Mouse (Mus musculus): ENCODE data around the gene Ggta1. TPM values are rescaled to one million over a fixed set of nuclear protein-coding genes. Genes with fewer than 3 reads are reported as not detected.
A peak's percentile ranks its signal among the peaks of the same experiment; 100 is the strongest.

Gene Ggta1
- polyA plus RNA-seq, 1 experiment from 2014 or later = 5.6 TPM

- ATAC-seq (ENCODE audit: low FRiP score) = no peak
- WGBS = 88% methylated on average over 7 of the region's 7 CpGs
- H3K4me3 ChIP-seq (ENCODE audit: low read depth, low read length) = no peak overlapping the region
- H3K9me3 ChIP-seq (ENCODE audit: control insufficient read depth, low read length) = no peaks in the 10 kb centered on the region
- no peak overlapping the region for H3K9ac ChIP-seq (ENCODE audit: low read depth, low read length)
- no peak overlapping the region for H3K27ac ChIP-seq (ENCODE audit: low read depth, low read length)
- no peaks in the 10 kb centered on the region for H3K36me3 ChIP-seq (ENCODE audit: control insufficient read depth, insufficient read depth, low read length)
- no peaks in the 10 kb centered on the region for H3K27me3 ChIP-seq (ENCODE audit: control insufficient read depth, insufficient read depth, low read length)
- no peak for DNase-seq (ENCODE audit: low spot score)
- H3K4me1 ChIP-seq (replicated peaks; ENCODE audit: control insufficient read depth, insufficient read depth, low read length) = no peaks in the 10 kb centered on the region
- H3K4me2 ChIP-seq (replicated peaks; ENCODE audit: low read depth, low read length) = no peak overlapping the region
Observed at GRCm38 (mm10) chr2:35400739-35401138, 62.3 kb downstream of the Ggta1 start.

GRCm38 (mm10) chr2:35398184-35398828 is 64.7 kb downstream of the Ggta1 start:
- Histone ChIP-seq H3K4me3 (ENCODE audit: low read depth, low read length) (no peak overlapping the region), H3K9ac (ENCODE audit: low read depth, low read length) (no peak overlapping the region), H3K4me1 (replicated peaks; ENCODE audit: control insufficient read depth, insufficient read depth, low read length) (no peaks in the 10 kb centered on the region), H3K9me3 (ENCODE audit: control insufficient read depth, low read length) (no peaks in the 10 kb centered on the region), H3K27me3 (ENCODE audit: control insufficient read depth, insufficient read depth, low read length) (no peaks in the 10 kb centered on the region), H3K36me3 (ENCODE audit: control insufficient read depth, insufficient read depth, low read length) (no peaks in the 10 kb centered on the region), H3K4me2 (replicated peaks; ENCODE audit: low read depth, low read length) (no peak overlapping the region), H3K27ac (ENCODE audit: low read depth, low read length) (no peak overlapping the region)
- DNase-seq (ENCODE audit: low spot score) = no peak
- no peak for ATAC-seq (ENCODE audit: low FRiP score)
- WGBS = 88% methylated on average over 6 of the region's 6 CpGs

DNA sequence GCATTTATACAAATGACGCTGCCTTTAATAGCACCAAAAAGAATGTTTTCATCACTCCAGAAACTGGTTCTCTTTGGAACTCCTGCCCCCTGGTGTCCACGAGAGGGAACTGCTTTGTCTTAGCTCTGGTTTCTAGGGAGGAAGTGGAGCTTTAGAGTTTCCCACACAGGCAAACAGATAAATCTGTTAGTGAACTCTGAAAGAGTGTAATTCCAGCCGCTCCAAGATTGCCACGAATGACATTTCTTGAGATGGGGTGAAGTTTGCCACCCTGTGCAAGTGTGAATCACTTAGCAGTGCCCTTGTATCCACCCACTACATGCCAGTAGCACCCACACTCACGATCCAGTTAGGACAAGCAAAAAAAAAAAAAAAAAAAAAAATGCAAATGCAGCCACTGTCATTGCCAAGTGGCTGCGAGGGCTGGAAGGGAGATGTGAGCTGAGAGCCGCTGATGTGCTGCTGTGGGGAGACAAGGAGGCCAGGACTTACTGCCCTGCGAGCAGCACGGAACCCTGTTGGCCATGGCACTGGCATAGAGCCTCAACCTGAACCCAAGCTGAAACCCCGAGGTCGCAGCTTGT is 65.3 kb downstream of the Ggta1 start:
- no peaks in the 10 kb centered on the region for H3K36me3 ChIP-seq (ENCODE audit: control insufficient read depth, insufficient read depth, low read length)
- no peaks in the 10 kb centered on the region for H3K27me3 ChIP-seq (ENCODE audit: control insufficient read depth, insufficient read depth, low read length)
- no peak overlapping the region for H3K27ac ChIP-seq (ENCODE audit: low read depth, low read length)
- H3K4me2 ChIP-seq (replicated peaks; ENCODE audit: low read depth, low read length) = no peak overlapping the region
- no peak overlapping the region for H3K9ac ChIP-seq (ENCODE audit: low read depth, low read length)
- no peak overlapping the region for H3K4me3 ChIP-seq (ENCODE audit: low read depth, low read length)
- 57% methylated on average over 11 of the region's 11 CpGs for WGBS
- DNase-seq (ENCODE audit: low spot score) = peak; percentile 77
- no peaks in the 10 kb centered on the region for H3K4me1 ChIP-seq (replicated peaks; ENCODE audit: control insufficient read depth, insufficient read depth, low read length)
- no peak for ATAC-seq (ENCODE audit: low FRiP score)
- H3K9me3 ChIP-seq (ENCODE audit: control insufficient read depth, low read length) = no peaks in the 10 kb centered on the region

GRCm38 (mm10) chr2:35397096-35397495 is 65.9 kb downstream of the Ggta1 start, which contains the start of gene 4930402F06Rik:
4930402F06Rik (minus strand) TSS chr2:35397175.
- WGBS = 72% methylated on average over 5 of the region's 5 CpGs
- Histone ChIP-seq H3K9me3 (ENCODE audit: control insufficient read depth, low read length) (no peaks in the 10 kb centered on the region), H3K27me3 (ENCODE audit: control insufficient read depth, insufficient read depth, low read length) (no peaks in the 10 kb centered on the region), H3K27ac (ENCODE audit: low read depth, low read length) (no peak within 1 kb of the TSS), H3K4me2 (replicated peaks; ENCODE audit: low read depth, low read length) (no peak within 1 kb of the TSS), H3K4me1 (replicated peaks; ENCODE audit: control insufficient read depth, insufficient read depth, low read length) (no peaks in the 10 kb centered on the region), H3K36me3 (ENCODE audit: control insufficient read depth, insufficient read depth, low read length) (no peaks in the 10 kb centered on the region), H3K9ac (ENCODE audit: low read depth, low read length) (no peak within 1 kb of the TSS), H3K4me3 (ENCODE audit: low read depth, low read length) (no peak within 1 kb of the TSS)
- no peak for ATAC-seq (ENCODE audit: low FRiP score)
- no peak for DNase-seq (ENCODE audit: low spot score)

DNA sequence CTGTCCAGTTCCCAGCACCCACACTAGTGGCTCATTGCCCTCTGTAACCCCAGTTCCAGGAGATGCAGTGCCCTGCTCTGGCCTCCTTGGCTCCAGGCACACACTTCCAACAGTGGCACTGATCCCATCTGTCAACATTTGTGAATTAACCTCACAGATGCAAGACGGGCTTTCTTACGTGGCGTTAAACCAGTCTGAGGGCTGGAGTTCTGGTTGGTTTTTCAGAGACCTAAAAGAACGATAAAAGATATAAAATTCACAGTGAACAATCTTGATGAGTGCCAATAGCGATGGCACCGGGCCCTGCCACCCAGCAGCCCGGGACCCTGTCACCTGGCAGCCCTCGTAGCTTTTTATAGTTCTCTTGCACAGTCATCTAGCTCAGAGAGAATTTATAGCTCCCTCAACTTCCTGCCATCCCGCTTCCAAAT is 77.6 kb downstream of the Ggta1 start:
- H3K4me3 ChIP-seq (ENCODE audit: low read depth, low read length) = no peak overlapping the region
- H3K9me3 ChIP-seq (ENCODE audit: control insufficient read depth, low read length) = no peaks in the 10 kb centered on the region
- H3K27ac ChIP-seq (ENCODE audit: low read depth, low read length) = no peak overlapping the region
- ATAC-seq (ENCODE audit: low FRiP score) (no peak), DNase-seq (ENCODE audit: low spot score) (no peak)
- 86% methylated on average over 9 of the region's 9 CpGs for WGBS
- no peak overlapping the region for H3K9ac ChIP-seq (ENCODE audit: low read depth, low read length)
- H3K36me3 ChIP-seq (ENCODE audit: control insufficient read depth, insufficient read depth, low read length) = no peaks in the 10 kb centered on the region
- no peak overlapping the region for H3K4me2 ChIP-seq (replicated peaks; ENCODE audit: low read depth, low read length)
- no peaks in the 10 kb centered on the region for H3K4me1 ChIP-seq (replicated peaks; ENCODE audit: control insufficient read depth, insufficient read depth, low read length)
- H3K27me3 ChIP-seq (ENCODE audit: control insufficient read depth, insufficient read depth, low read length) = no peaks in the 10 kb centered on the region

- Histone ChIP-seq H3K36me3 (ENCODE audit: control insufficient read depth, insufficient read depth, low read length) (no peaks in the 10 kb centered on the region), H3K9ac (ENCODE audit: low read depth, low read length) (no peak overlapping the region), H3K27me3 (ENCODE audit: control insufficient read depth, insufficient read depth, low read length) (no peaks in the 10 kb centered on the region), H3K4me2 (replicated peaks; ENCODE audit: low read depth, low read length) (no peak overlapping the region), H3K9me3 (ENCODE audit: control insufficient read depth, low read length) (no peaks in the 10 kb centered on the region), H3K4me1 (replicated peaks; ENCODE audit: control insufficient read depth, insufficient read depth, low read length) (no peaks in the 10 kb centered on the region), H3K27ac (ENCODE audit: low read depth, low read length) (no peak overlapping the region), H3K4me3 (ENCODE audit: low read depth, low read length) (no peak overlapping the region)
- DNase-seq (ENCODE audit: low spot score) = no peak
- no peak for ATAC-seq (ENCODE audit: low FRiP score)
- WGBS = 74% methylated on average over 9 of the region's 9 CpGs
Observed at GRCm38 (mm10) chr2:35379306-35379705, 83.7 kb downstream of the Ggta1 start.

DNA sequence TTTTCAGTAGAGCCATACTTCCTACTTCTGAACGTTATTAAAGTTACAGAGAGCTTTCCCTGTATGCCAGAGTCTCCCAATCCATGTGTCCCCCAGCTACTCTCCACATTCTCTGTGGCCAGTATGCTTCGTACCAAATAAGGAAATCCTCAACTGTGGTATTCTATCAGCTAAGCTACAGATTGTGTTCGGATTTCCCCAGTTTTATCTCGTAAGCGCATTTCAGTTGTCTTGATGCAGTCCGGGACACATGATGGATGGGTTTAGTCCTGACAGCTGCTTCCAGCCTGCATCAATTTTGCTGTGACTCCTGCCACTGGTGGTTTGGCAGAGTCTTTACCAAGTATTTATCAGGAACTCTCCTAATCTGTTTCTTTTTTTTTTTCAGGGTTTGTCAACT is 85.4 kb downstream of the Ggta1 start:
- Histone ChIP-seq H3K4me2 (replicated peaks; ENCODE audit: low read depth, low read length) (no peak overlapping the region), H3K4me1 (replicated peaks; ENCODE audit: control insufficient read depth, insufficient read depth, low read length) (no peaks in the 10 kb centered on the region), H3K4me3 (ENCODE audit: low read depth, low read length) (no peak overlapping the region), H3K36me3 (ENCODE audit: control insufficient read depth, insufficient read depth, low read length) (no peaks in the 10 kb centered on the region), H3K9me3 (ENCODE audit: control insufficient read depth, low read length) (no peaks in the 10 kb centered on the region), H3K27ac (ENCODE audit: low read depth, low read length) (no peak overlapping the region), H3K9ac (ENCODE audit: low read depth, low read length) (no peak overlapping the region), H3K27me3 (ENCODE audit: control insufficient read depth, insufficient read depth, low read length) (no peaks in the 10 kb centered on the region)
- ATAC-seq (ENCODE audit: low FRiP score) (no peak), DNase-seq (ENCODE audit: low spot score) (no peak)
- 61% methylated on average over 6 of the region's 6 CpGs for WGBS

DNA sequence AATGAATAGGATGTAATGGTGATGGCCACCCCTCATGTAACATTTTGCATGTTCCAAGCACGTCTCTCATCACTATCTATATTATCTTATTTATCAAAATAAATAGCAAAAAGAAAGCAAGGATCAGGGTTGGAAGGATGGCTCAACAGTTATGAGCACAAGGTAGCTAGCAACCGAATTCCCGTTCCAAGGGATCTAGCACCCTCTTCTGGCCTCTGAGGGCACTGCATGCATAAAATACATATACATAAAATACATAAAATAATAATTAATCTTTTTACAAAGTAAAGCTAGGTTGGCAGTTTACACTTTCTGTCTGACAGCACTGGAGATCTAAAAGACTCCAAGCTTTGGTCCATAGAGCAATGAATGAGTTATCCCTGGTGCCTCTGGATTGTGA is 90.0 kb downstream of the Ggta1 start:
- Histone ChIP-seq H3K36me3 (ENCODE audit: control insufficient read depth, insufficient read depth, low read length) (no peaks in the 10 kb centered on the region), H3K4me3 (ENCODE audit: low read depth, low read length) (no peak overlapping the region), H3K9me3 (ENCODE audit: control insufficient read depth, low read length) (no peaks in the 10 kb centered on the region), H3K4me2 (replicated peaks; ENCODE audit: low read depth, low read length) (no peak overlapping the region), H3K4me1 (replicated peaks; ENCODE audit: control insufficient read depth, insufficient read depth, low read length) (no peaks in the 10 kb centered on the region), H3K27ac (ENCODE audit: low read depth, low read length) (no peak overlapping the region), H3K9ac (ENCODE audit: low read depth, low read length) (no peak overlapping the region), H3K27me3 (ENCODE audit: control insufficient read depth, insufficient read depth, low read length) (no peaks in the 10 kb centered on the region)
- ATAC-seq (ENCODE audit: low FRiP score) (no peak), DNase-seq (ENCODE audit: low spot score) (peak; percentile 71)
- WGBS = 11% methylated on average over 3 of the region's 3 CpGs

GRCm38 (mm10) chr2:35370686-35371085 is 92.3 kb downstream of the Ggta1 start:
- no peak overlapping the region for H3K4me3 ChIP-seq (ENCODE audit: low read depth, low read length)
- no peaks in the 10 kb centered on the region for H3K27me3 ChIP-seq (ENCODE audit: control insufficient read depth, insufficient read depth, low read length)
- no peak overlapping the region for H3K9ac ChIP-seq (ENCODE audit: low read depth, low read length)
- no peaks in the 10 kb centered on the region for H3K36me3 ChIP-seq (ENCODE audit: control insufficient read depth, insufficient read depth, low read length)
- H3K9me3 ChIP-seq (ENCODE audit: control insufficient read depth, low read length) = no peaks in the 10 kb centered on the region
- no peaks in the 10 kb centered on the region for H3K4me1 ChIP-seq (replicated peaks; ENCODE audit: control insufficient read depth, insufficient read depth, low read length)
- DNase-seq (ENCODE audit: low spot score) (no peak), ATAC-seq (ENCODE audit: low FRiP score) (no peak)
- H3K27ac ChIP-seq (ENCODE audit: low read depth, low read length) = no peak overlapping the region
- no peak overlapping the region for H3K4me2 ChIP-seq (replicated peaks; ENCODE audit: low read depth, low read length)

Measured in hindbrain, embryonic 11.5 days (tissue).